Mouse (Mus musculus): ENCODE measurements around the gene B3glct.

GRCm38 (mm10) chr5:149679886-149680285 lies 1.9 kb downstream of the B3glct start:
- TF ChIP-seq CTCF (conservative IDR thresholded peaks at IDR 0.05; ENCODE audit: low read length) (no peak), POU5F1 (IDR thresholded peaks at IDR 0.05; ENCODE audit: borderline replicate concordance, low read length) (no peak)

Data from E14TG2a.4 (cell line).